Mouse (Mus musculus) erythroblast, embryonic 14.5 days (primary cell): ENCODE data around the gene Zfp266.

Experiments used
- GATA1 ChIP-seq: IDR thresholded peaks from 2 replicates; pipeline ENCODE4 v1.6.1; 2012; ENCODE audit warnings: low read length, inconsistent platforms, mixed read lengths
- TAL1 ChIP-seq: IDR thresholded peaks from 3 replicates; pipeline ENCODE4 v1.6.1; 2012; ENCODE audit warnings: low read length, inconsistent platforms, mixed read lengths

GRCm38 (mm10) chr9:20552698-20553097 lies 31.5 kb upstream of the Zfp266 start:
- TF ChIP-seq GATA1 (no peak), TAL1 (no peak)
